Mouse (Mus musculus): ENCODE data around the gene Sephs1. TPM values are rescaled to one million over a fixed set of nuclear protein-coding genes. Genes with fewer than 3 reads are reported as not detected.

Gene Sephs1
- polyA plus RNA-seq, 1 experiment from 2014 or later: 83.9 TPM

GRCm38 (mm10) chr2:4916037-4916436, 34.7 kb downstream of the Sephs1 start:
- DNase-seq: no peak
- WGBS: 74% methylated on average over 6 of the region's 6 CpGs
- Histone ChIP-seq H3K36me3 (ENCODE audit: control insufficient read depth, insufficient read depth, low read length) (no peaks in the 10 kb centered on the region), H3K27ac (replicated peaks; ENCODE audit: low read depth, low read length) (no peak overlapping the region), H3K4me1 (ENCODE audit: control insufficient read depth, insufficient read depth, low read length) (no peaks in the 10 kb centered on the region), H3K9ac (replicated peaks; ENCODE audit: low read length) (no peak overlapping the region), H3K27me3 (ENCODE audit: control insufficient read depth, insufficient read depth, low read length) (no peaks in the 10 kb centered on the region), H3K9me3 (ENCODE audit: control insufficient read depth, low read length) (no peaks in the 10 kb centered on the region), H3K4me2 (ENCODE audit: low read length) (no peak overlapping the region), H3K4me3 (replicated peaks; ENCODE audit: low read depth, low read length) (no peak overlapping the region)
- no peak for ATAC-seq (ENCODE audit: low FRiP score, low TSS enrichment)

DNA sequence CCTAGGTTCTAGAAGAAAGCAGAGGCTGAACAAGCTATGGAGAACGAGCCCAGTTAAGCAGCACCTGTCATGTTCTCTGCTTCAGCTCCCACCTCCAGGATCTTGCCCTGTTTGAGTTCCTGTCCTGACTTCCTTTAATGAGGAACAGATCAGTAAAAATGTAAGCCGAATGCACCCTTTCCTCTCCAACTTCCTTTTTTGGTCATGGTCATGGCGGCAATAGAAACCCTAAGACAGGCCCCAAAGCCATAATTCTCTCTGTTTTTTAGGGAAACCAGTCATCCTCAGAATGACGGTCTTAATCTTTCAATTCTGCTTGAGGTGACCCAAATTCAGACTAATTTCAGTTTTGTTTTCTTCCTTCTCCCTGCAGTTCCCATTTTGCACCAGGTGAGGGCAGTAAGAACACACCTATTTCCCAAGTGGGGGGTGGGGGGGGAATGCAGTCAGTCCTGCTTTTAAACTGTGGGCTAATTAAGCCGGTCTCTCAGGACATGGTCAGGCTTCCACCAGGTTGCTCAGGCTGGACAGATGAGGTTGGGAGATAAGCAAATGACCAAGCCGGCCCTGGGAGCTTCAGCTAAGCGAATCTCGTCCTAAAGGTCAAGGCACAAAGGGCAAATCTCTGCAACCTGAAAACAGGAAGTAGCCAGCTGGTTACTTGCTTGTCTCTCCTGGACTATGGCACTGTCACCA, 36.1 kb downstream of the Sephs1 start:
- WGBS: 20% methylated on average over 8 of the region's 8 CpGs
- H3K9me3 ChIP-seq (ENCODE audit: control insufficient read depth, low read length): no peaks in the 10 kb centered on the region

DNA sequence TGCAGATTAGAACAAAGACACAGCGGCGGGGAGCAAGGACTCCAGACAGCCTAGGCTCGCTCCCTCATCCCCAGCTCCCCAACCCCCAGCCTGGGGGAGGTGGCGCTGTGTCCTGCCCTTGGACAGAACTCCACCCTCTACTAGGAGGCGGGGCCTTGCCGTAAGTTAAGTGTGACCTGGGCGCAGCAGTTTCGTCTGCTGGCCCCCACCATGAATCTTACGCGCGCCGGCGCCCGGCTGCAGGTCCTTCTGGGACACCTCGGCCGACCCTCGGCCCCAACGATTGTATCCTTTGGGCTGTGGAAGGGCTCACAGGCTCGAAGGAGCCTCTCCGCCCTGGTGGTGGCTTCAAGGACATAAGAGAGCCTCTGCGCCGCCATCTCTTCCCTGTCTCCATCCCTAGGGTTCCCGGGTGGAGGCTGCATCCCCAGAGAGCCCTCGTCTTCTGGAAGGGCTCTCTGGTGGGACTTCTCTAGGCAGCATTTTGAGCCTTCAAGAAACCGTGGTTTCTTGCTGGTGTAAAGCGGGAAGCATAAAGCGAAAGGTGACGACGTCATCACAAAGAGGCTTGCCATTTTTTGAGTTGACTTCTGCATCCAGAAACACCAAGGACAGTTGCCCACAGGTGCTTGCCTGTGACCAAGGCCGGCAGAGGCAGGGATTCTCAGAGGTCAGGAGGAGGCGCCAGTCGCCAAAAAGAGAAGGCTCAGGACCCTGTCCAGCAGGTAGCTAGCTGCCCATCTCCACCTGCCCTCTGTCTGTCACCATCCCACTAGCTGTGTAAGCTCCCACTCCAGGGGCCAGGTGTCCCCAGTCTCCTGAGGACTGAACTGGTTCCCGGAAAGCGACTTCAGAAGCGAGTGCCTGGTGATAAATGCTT, 37.7 kb downstream of the Sephs1 start, which contains the start of gene Phyh:
Gene Phyh (plus strand): TSS at position 160 of the 880 bp plus-strand sequence.
- H3K4me1 ChIP-seq (ENCODE audit: control insufficient read depth, insufficient read depth, low read length): no peaks in the 10 kb centered on the region
- peak within 1 kb of the TSS; percentile 76 for H3K4me2 ChIP-seq (ENCODE audit: low read length)
- no peaks in the 10 kb centered on the region for H3K9me3 ChIP-seq (ENCODE audit: control insufficient read depth, low read length)
- DNase-seq: peak; percentile 84
- peak within 1 kb of the TSS; percentile 54 for H3K4me3 ChIP-seq (replicated peaks; ENCODE audit: low read depth, low read length)
- H3K36me3 ChIP-seq (ENCODE audit: control insufficient read depth, insufficient read depth, low read length): no peaks in the 10 kb centered on the region
- peak within 1 kb of the TSS; percentile 53 for H3K27ac ChIP-seq (replicated peaks; ENCODE audit: low read depth, low read length)
- H3K27me3 ChIP-seq (ENCODE audit: control insufficient read depth, insufficient read depth, low read length): no peaks in the 10 kb centered on the region
- peak within 1 kb of the TSS; percentile 60 for H3K9ac ChIP-seq (replicated peaks; ENCODE audit: low read length)
- 7% methylated on average over 35 of the region's 35 CpGs for WGBS
- peak; percentile 95 for ATAC-seq (ENCODE audit: low FRiP score, low TSS enrichment)

More for the DNA sequence above, 36.1 kb downstream of the Sephs1 start:
- peak overlapping the region; percentile 21; the same call in 1 of the 2 replicates for H3K4me2 ChIP-seq (ENCODE audit: low read length)
- no peaks in the 10 kb centered on the region for H3K36me3 ChIP-seq (ENCODE audit: control insufficient read depth, insufficient read depth, low read length)
- H3K4me1 ChIP-seq (ENCODE audit: control insufficient read depth, insufficient read depth, low read length): no peaks in the 10 kb centered on the region
- no peak for ATAC-seq (ENCODE audit: low FRiP score, low TSS enrichment)
- H3K27ac ChIP-seq (replicated peaks; ENCODE audit: low read depth, low read length): no peak overlapping the region
- H3K4me3 ChIP-seq (replicated peaks; ENCODE audit: low read depth, low read length): no peak overlapping the region
- peak; percentile 73 for DNase-seq
- H3K27me3 ChIP-seq (ENCODE audit: control insufficient read depth, insufficient read depth, low read length): no peaks in the 10 kb centered on the region
- no peak overlapping the region for H3K9ac ChIP-seq (replicated peaks; ENCODE audit: low read length)

DNA sequence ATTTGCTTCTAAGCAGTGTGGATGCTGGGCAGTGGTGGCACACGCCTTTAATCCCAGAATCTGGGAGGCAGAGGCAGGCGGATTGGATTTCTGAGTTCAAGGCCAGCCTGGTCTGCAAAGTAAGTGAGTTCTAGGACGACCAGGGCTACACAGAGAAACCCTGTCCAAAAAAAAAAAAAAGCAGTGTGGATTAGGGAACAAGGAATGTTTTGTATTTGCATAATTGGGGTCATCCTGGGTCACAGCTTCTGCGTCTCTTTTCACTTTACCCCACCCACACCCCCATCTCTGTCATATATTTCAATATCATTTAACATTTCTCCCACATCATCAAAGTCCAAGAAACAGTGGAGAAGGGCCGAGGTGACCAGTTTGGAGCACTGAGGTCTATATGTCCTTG, 39.7 kb downstream of the Sephs1 start:
- ATAC-seq (ENCODE audit: low FRiP score, low TSS enrichment): no peak
- Histone ChIP-seq H3K9me3 (ENCODE audit: control insufficient read depth, low read length) (no peaks in the 10 kb centered on the region), H3K4me3 (replicated peaks; ENCODE audit: low read depth, low read length) (no peak overlapping the region), H3K4me2 (ENCODE audit: low read length) (no peak overlapping the region), H3K4me1 (ENCODE audit: control insufficient read depth, insufficient read depth, low read length) (no peaks in the 10 kb centered on the region), H3K27ac (replicated peaks; ENCODE audit: low read depth, low read length) (no peak overlapping the region), H3K36me3 (ENCODE audit: control insufficient read depth, insufficient read depth, low read length) (peaks cover 3% of the 10 kb centered on the region; the same call in 1 of the 2 replicates), H3K27me3 (ENCODE audit: control insufficient read depth, insufficient read depth, low read length) (no peaks in the 10 kb centered on the region), H3K9ac (replicated peaks; ENCODE audit: low read length) (no peak overlapping the region)
- DNase-seq: no peak
- WGBS: 68% methylated on average over 5 of the region's 5 CpGs

GRCm38 (mm10) chr2:4922476-4923164, 41.3 kb downstream of the Sephs1 start:
- no peak overlapping the region for H3K4me3 ChIP-seq (replicated peaks; ENCODE audit: low read depth, low read length)
- no peaks in the 10 kb centered on the region for H3K27me3 ChIP-seq (ENCODE audit: control insufficient read depth, insufficient read depth, low read length)
- peaks cover 3% of the 10 kb centered on the region; the same call in 1 of the 2 replicates for H3K36me3 ChIP-seq (ENCODE audit: control insufficient read depth, insufficient read depth, low read length)
- H3K9ac ChIP-seq (replicated peaks; ENCODE audit: low read length): no peak overlapping the region
- no peaks in the 10 kb centered on the region for H3K4me1 ChIP-seq (ENCODE audit: control insufficient read depth, insufficient read depth, low read length)
- no peak for ATAC-seq (ENCODE audit: low FRiP score, low TSS enrichment)
- 73% methylated on average over 7 of the region's 7 CpGs for WGBS
- DNase-seq: no peak
- H3K9me3 ChIP-seq (ENCODE audit: control insufficient read depth, low read length): no peaks in the 10 kb centered on the region
- no peak overlapping the region for H3K4me2 ChIP-seq (ENCODE audit: low read length)
- H3K27ac ChIP-seq (replicated peaks; ENCODE audit: low read depth, low read length): no peak overlapping the region

DNA sequence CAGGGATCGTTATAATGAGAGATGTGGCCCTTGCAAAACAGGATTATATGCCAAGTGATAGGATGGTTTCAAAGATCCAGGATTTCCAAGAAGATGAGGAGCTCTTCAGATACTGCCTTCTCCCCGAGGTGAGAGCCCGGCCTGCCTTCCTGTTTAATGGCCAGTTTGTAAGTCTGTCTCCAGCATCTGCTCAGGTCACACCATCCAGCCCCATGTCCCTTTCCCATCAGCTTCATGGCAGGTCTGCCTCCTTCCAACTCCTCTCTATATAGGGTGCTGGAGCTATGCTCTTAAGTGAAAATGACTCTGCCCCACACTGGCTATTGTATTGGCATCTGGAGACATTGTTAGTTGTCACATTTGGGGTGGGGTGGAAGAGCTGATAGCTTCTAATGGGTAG, 46.0 kb downstream of the Sephs1 start:
- Histone ChIP-seq H3K27me3 (ENCODE audit: control insufficient read depth, insufficient read depth, low read length) (no peaks in the 10 kb centered on the region), H3K4me1 (ENCODE audit: control insufficient read depth, insufficient read depth, low read length) (no peaks in the 10 kb centered on the region), H3K36me3 (ENCODE audit: control insufficient read depth, insufficient read depth, low read length) (peaks cover 3% of the 10 kb centered on the region; the same call in 1 of the 2 replicates), H3K27ac (replicated peaks; ENCODE audit: low read depth, low read length) (no peak overlapping the region), H3K9me3 (ENCODE audit: control insufficient read depth, low read length) (no peaks in the 10 kb centered on the region), H3K9ac (replicated peaks; ENCODE audit: low read length) (no peak overlapping the region), H3K4me3 (replicated peaks; ENCODE audit: low read depth, low read length) (no peak overlapping the region), H3K4me2 (ENCODE audit: low read length) (no peak overlapping the region)
- no peak for ATAC-seq (ENCODE audit: low FRiP score, low TSS enrichment)
- WGBS: 91% methylated on average over 3 of the region's 3 CpGs
- DNase-seq: no peak

GRCm38 (mm10) chr2:4929230-4929629, 47.9 kb downstream of the Sephs1 start:
- DNase-seq (no peak), ATAC-seq (ENCODE audit: low FRiP score, low TSS enrichment) (no peak)
- H3K4me1 ChIP-seq (ENCODE audit: control insufficient read depth, insufficient read depth, low read length): no peaks in the 10 kb centered on the region
- H3K9ac ChIP-seq (replicated peaks; ENCODE audit: low read length): no peak overlapping the region
- no peak overlapping the region for H3K4me2 ChIP-seq (ENCODE audit: low read length)
- H3K27me3 ChIP-seq (ENCODE audit: control insufficient read depth, insufficient read depth, low read length): no peaks in the 10 kb centered on the region
- no peak overlapping the region for H3K27ac ChIP-seq (replicated peaks; ENCODE audit: low read depth, low read length)
- H3K4me3 ChIP-seq (replicated peaks; ENCODE audit: low read depth, low read length): no peak overlapping the region
- 95% methylated on average over 2 of the region's 2 CpGs for WGBS
- no peaks in the 10 kb centered on the region for H3K9me3 ChIP-seq (ENCODE audit: control insufficient read depth, low read length)
- H3K36me3 ChIP-seq (ENCODE audit: control insufficient read depth, insufficient read depth, low read length): peaks cover 3% of the 10 kb centered on the region; the same call in 1 of the 2 replicates

- ATAC-seq (ENCODE audit: low FRiP score, low TSS enrichment) (no peak), DNase-seq (no peak)
- no peaks in the 10 kb centered on the region for H3K27me3 ChIP-seq (ENCODE audit: control insufficient read depth, insufficient read depth, low read length)
- H3K4me3 ChIP-seq (replicated peaks; ENCODE audit: low read depth, low read length): no peak overlapping the region
- H3K9ac ChIP-seq (replicated peaks; ENCODE audit: low read length): no peak overlapping the region
- H3K9me3 ChIP-seq (ENCODE audit: control insufficient read depth, low read length): no peaks in the 10 kb centered on the region
- H3K4me2 ChIP-seq (ENCODE audit: low read length): no peak overlapping the region
- H3K36me3 ChIP-seq (ENCODE audit: control insufficient read depth, insufficient read depth, low read length): peaks cover 9% of the 10 kb centered on the region; the same call in 1 of the 2 replicates
- no peak overlapping the region for H3K27ac ChIP-seq (replicated peaks; ENCODE audit: low read depth, low read length)
- H3K4me1 ChIP-seq (ENCODE audit: control insufficient read depth, insufficient read depth, low read length): no peaks in the 10 kb centered on the region
- WGBS: 90% methylated on average over 9 of the region's 9 CpGs
Observed at GRCm38 (mm10) chr2:4934516-4934915, 53.2 kb downstream of the Sephs1 start.

All from midbrain, embryonic 14.5 days (tissue).